Mouse (Mus musculus): ENCODE results near the gene Cox5a.

- TF ChIP-seq ZNF384 (IDR thresholded peaks at IDR 0.05; ENCODE audit: low read depth, low read length) (no peak), ZC3H11A (IDR thresholded peaks at IDR 0.05; ENCODE audit: borderline replicate concordance, low read depth, low read length) (no peak)
These were observed 44.7 kb downstream of the Cox5a start for GRCm38 (mm10) chr9:57565741-57566221.

All from ES-E14 (cell line).